Mouse (Mus musculus) cerebellum, adult 9-11 months (tissue): Measurements from ENCODE around the gene Gm1604a.
"Not testable (repeated sequence)": the region's sequence is repeated elsewhere in the genome, so short reads cannot be mapped to it uniquely, and the experiment has no call there.

Source experiments
- DNase-seq: peaks from one replicate; pipeline ENCODE4 v3.0.0; 2022

The Gm1604a gene

DNA sequence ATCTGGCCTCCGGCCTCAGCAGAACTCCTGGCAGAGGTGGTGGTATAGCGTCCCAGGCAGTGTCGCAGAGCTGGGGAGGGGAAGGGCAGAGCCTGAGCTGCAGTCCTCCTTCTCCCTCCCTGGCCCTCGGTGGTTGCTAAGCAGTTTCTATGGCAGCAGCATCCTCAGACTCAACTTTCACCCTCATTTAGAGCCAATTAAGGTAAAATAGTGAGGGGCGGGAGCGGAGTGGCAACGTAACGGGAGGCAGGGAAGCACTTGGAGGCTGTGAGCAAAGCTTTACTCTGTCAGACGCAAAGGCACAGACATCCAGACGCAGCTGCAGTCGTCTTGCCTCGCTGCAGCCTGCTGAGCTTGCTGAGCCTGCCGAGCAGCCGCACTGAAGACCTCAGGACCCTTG lies at the start of gene Gm1604a:
TSS of gene Gm1604a (plus strand) at position 312 of the 400 bp plus-strand sequence.
- not testable (repeated sequence) for DNase-seq

DNA sequence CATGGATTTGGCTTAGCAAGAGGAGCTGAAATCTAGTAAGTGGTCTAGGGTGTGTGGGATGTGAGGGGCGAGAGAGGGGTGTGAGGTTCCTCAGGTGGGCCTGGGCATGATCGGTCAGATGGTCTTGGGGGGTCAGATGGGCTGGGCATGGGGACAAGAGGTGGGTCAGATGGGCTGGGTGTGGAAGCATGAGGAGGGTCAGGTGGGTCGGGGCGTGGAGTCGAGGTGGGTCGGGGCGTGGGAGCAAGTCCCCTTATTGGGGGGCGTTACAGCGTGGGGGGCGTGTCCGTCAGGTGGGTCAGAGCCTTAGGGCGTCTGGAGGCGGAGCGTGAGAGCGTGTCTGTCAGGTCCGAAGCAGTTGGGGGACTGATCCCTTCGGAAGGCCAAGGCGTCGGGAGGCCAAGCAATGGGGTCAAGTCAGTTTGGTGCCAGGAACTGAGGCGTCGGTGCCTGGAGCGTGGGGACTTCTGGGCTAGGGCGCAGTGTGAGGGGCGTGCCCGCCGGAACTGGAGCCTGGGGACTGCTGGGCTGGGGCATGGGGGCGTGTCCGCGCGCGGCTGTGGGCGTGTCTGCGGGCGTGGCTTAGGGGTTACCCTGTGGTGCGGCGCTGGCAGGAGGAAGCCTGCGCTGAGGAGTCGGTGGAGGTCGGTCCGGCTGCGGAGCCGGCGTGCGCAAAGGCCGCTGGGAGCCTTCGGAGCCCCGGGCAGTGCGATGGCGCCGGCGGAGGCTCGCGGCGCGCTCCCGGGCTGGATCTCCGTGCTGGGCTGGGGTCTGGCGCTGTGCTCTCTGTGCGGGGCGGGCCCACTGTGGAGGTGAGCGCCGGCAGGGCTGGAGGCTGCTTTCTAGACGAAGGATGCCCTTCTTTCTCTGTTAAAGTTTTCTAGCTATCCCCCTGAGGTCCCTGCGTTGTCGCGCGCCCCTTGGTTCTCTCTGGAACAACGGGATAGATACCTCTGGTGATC lies 46.8 kb upstream of the Gm1604a start, which contains the start of gene Gm49721:
TSS of gene Gm49721 (plus strand) at position 618 of the 962 bp plus-strand sequence.
- DNase-seq, result peak; percentile 67

GRCm38 (mm10) chr17:6979380-6979779 lies 46.0 kb upstream of the Gm1604a start:
- DNase-seq, result not testable (repeated sequence)

DNA sequence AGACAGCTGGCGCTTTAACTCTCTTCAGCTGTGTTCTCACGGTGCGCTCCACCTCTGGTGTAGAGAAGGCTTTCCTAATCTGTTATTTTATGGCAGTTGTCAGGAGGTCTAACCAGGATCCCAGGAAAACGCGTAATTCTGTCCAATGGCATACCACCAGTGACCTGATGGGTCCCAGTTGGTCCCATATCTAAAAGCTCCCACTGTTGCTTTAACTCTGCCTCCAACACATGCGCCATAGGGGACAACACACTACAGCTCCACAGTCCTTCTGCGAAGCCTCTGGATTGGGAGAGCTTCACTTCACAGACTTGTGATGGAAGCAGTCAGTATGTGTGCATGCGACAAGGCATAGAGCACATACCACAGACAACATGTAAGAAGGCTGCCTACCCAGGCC lies 45.2 kb upstream of the Gm1604a start:
- DNase-seq, result not testable (repeated sequence)

DNA sequence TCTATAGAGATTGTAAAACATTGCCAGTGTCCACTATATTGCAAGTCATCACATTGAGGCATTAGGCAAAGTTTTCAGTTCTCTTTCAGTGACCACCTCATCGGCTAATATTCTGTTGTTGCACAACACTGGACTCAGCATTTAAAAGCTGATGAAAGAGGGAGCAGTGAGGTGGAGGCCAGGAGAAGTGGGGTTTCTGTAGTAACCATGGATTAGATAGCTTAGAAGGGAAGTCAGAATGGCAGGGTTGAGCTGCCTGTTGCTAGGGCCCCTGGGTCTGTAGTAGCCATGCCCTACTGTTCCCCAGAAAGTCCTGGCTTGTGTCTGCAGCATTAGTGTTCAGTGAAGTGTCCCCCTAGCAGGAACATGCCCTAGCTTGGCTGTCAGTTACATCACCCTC lies 39.2 kb upstream of the Gm1604a start:
- not testable (repeated sequence) for DNase-seq

DNA sequence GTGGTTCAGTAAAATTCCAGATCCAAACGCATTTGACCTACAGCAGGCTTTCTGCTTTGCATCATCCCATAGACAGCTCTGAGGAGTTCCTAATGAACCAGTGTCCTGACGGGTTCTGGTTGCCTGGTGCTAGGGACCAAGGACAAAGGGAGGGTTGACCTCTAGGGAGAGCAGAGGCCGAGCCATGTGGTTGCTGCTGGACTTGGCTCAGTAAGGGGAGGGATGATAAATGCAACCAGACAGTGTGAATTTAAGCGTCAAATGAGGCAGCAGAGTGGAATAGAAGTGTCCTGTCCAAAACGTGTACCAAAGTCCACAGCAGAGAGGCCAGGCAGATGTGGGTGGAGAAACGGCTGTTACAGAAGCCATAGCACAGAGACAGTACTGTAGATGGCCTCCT lies 29.9 kb upstream of the Gm1604a start:
- DNase-seq, result not testable (repeated sequence)

- peak; percentile 14 for DNase-seq
Observed at GRCm38 (mm10) chr17:6996826-6997225, 28.5 kb upstream of the Gm1604a start.

GRCm38 (mm10) chr17:6997778-6998490 lies 27.4 kb upstream of the Gm1604a start:
- DNase-seq, result not testable (repeated sequence)

DNA sequence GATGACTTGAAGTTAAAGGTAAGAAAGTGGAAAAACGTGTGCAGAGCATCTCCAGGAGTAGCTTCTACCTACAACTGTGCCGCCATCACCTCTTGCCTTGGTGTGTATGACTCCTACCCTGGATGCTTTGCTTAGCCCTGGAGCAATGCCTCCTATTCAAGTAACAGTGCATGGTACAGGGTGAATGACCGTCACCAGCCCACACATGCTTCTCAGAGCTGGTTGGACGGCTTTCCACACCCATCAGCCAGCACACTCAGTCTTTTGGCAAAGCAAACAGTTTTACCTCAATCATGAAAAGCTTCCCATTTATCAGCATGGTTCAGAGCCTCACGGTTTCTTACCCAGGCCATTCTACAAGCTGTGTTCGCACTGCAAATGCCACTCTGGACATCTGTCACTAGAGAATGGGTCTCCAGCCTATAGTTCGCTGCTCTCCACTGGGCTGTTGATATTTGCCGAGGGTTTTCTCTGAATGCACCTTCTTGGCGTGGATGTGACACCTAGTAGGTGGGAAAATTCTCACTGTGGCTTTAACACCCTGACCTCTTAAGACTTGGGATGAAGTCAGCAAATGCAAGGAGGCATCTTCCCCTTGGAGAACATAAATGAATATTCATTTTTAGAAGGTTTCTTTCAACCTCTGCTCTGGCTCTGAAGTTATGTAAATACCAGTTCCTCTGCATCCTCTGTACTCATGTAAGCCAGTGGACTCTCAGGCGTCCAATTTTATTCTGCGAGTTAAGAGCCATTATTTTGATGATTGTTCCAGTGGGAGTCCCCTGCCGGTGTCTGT lies 23.4 kb upstream of the Gm1604a start:
- DNase-seq, result not testable (repeated sequence)

DNA sequence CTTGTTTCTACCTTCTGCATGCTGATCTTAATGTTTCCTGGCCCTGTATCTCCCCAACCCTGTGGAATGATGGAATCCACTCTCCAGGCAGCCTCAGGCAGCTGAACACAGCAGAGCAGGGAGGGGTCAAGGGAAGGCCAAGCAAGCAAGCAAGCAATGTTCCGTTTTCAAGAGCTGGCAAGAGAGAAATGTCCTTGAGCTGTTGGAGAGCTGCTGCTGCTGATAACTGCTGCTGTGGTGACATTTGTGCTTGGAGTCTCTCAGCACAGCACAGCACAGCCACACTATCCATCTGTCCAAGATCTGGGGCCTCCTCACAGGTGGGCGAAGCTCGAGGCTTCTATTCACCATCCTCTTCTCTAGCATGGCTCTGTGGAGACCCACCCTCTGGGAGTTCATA lies 22.0 kb upstream of the Gm1604a start:
- DNase-seq, result not testable (repeated sequence)

DNA sequence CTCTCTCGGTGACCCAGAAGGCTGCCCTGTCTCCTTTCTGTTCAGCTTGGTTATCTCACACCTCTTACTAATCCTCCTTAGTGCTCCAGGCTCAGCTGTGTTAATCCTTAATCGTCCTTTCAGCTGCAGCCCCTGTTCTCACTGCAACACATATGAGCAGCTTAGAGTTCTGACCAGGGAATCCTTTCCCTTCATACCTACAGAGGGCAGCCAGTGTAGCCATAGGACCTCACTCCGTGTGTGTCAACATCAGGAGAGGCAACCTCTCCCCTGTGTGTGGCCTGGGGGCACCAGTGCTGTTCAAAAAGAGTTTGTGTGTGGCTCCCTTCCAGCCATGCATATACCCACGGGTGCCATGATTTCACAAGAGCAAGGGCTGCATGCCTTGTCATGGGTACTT lies 19.7 kb upstream of the Gm1604a start:
- DNase-seq, result not testable (repeated sequence)

DNA sequence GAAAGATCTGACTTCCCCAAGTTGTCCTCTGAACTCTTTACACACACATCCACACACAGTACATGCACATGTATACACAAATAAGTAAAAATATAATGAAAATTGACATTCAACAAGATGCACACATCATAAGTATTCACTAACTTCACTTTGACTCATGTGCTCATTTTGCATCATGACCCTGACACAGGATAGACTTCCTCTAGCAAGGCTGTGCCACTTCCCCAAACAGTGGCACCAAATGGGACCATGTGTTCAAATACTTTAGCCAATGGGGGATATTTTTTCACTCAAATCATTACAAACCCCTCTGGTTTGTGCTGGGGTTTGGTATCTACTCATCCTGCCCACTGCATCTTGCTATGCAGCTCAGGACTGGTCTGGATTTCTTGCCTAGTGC lies 16.5 kb upstream of the Gm1604a start:
- DNase-seq, result not testable (repeated sequence)

GRCm38 (mm10) chr17:7009440-7009839 lies 15.9 kb upstream of the Gm1604a start:
- DNase-seq, result not testable (repeated sequence)

- DNase-seq, result not testable (repeated sequence)
Observed at GRCm38 (mm10) chr17:7009901-7010300, 15.5 kb upstream of the Gm1604a start.

DNA sequence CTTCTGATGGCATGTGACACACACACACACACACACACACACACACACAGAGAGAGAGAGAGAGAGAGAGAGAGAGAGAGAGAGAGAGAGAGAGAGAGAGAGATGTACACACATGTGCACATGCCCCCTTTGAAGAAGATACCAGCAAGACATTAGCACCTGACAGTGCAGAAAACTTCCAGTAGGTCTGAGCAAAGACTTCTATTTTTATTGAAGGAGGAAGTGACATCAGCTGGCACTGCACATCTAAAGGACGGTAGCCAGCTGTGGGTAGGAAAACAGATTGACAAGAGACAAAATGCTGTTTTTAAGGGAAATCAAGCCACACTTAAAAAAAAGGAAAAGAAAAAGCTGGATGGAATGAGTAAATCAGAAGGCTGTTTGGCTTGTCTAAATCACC lies 11.2 kb upstream of the Gm1604a start:
- not testable (repeated sequence) for DNase-seq

DNA sequence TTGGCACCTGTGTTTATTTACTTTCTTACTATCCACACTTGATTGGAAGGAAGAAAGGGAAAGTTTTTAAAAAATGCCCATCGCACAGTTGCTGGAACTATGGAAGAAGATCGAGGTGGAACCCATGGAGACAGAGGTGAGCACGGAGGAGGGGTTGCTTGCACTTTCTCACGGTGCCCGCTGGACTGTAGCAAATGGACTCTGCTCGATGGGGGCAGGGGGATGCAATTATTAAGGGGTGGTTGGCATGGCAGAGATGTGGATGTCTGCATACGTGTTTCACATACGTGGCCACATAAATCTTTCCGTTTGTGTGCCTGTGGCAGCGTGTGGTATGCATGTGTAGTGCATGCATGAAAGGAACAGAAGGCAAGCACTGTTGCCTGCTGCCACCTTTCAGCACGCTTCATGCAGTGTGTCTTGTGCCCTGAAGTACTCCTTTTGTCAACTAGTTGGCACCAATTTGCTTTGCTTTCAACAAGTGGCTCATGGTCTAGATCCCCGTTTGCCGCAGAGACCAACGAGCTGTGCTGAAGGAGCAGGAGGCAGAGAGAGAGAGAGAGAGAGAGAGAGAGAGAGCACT lies 487 bp downstream of the Gm1604a start:
- DNase-seq, result not testable (repeated sequence)

DNA sequence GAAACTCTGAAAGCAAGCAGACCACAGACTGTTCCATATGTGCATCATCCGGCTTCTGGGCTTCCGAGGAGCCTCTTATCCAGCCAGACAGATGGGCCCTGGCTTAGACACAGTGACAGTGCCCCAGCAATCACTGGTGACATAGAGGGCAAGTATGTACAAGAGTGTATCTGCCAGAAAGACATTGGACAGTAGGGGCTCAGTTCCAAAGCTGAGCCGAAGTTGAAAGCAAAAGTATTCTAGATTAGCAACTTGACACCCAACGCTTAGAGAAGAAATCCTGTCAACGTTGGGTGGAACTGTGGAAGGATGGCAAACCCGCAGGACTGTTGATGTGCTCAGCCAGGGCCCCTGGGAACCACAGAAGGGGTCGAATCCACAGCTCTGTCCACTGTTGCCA lies 4.8 kb downstream of the Gm1604a start:
- DNase-seq, result not testable (repeated sequence)

DNA sequence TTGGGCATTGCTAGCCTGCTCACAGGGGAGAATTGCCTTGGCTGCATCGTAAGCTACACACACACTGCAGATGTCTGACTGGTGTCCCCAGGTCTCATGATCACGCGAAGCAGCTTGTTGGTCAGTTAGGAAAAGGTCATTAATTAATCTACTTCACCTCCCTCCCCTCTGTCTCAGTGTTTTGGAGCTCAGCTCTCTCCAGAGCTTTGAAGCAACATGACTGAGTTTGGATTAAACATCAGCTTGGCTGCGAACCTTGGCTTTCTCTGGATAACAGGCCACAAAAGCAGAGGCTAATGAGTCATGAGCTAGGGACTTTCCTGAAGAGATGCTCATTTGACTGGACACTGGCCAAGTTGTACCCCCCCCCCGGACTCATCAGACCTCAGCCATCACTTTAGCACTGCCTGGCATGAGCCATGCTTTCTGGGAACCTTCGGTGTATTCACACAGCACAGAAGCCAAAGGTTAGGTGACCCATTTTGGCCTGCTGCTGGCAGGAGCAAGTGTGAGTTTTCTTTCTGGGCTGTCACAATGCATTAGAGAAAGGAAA lies 5.3 kb downstream of the Gm1604a start:
- not testable (repeated sequence) for DNase-seq

GRCm38 (mm10) chr17:7033192-7034166 lies 8.1 kb downstream of the Gm1604a start:
- DNase-seq, result not testable (repeated sequence)

- not testable (repeated sequence) for DNase-seq
Observed at GRCm38 (mm10) chr17:7068997-7069539, 43.7 kb downstream of the Gm1604a start.
